In genomic region chr8:25441057-25441441, GRCm38 (mm10) we compare ENCODE assay signal across 10 mouse cellular contexts.
A peak's percentile ranks its signal among the peaks of the same experiment; 100 is the strongest.
DNase-seq lines count a peak whose midpoint lies in the region; ATAC-seq lines count a peak whose summit lies in the region.
"Had no signal": no experiment of that assay in that cellular context is flagged by ENCODE, and none has a peak within 500 bp of the region (broad histone marks: within the 10 kb centered on the region; RNA-seq: fewer than 3 reads in every experiment).

No protein-coding gene starts in this region.

- no peaks in the 10 kb centered on the region for H3K36me3 ChIP-seq in hindbrain, embryonic 10.5 days
- H3K36me3 ChIP-seq in hindbrain, embryonic 11.5 days (ENCODE audit: control insufficient read depth, insufficient read depth, low read length): no peaks in the 10 kb centered on the region
- no peaks in the 10 kb centered on the region for H3K36me3 ChIP-seq in embryonic facial prominence, embryonic 11.5 days (replicated peaks; ENCODE audit: control insufficient read depth, insufficient read depth, low read depth, low read length)

- no peak for ATAC-seq in hindbrain, embryonic 11.5 days (ENCODE audit: low FRiP score)
- ATAC-seq in embryonic facial prominence, embryonic 11.5 days (replicated peaks; ENCODE audit: insufficient number of reproducible peaks, low FRiP score, low TSS enrichment, low read depth): no peak
- ATAC-seq: forebrain, embryonic 14.5 days had no signal

- H3K27me3 ChIP-seq in hindbrain, embryonic 10.5 days (ENCODE audit: insufficient read depth, poor library complexity, severe bottlenecking): peaks cover 13% of the 10 kb centered on the region; the same call in 1 of the 2 replicates
- H3K27me3 ChIP-seq in hindbrain, embryonic 11.5 days (ENCODE audit: control insufficient read depth, insufficient read depth, low read length): no peaks in the 10 kb centered on the region
- no peaks in the 10 kb centered on the region for H3K27me3 ChIP-seq in embryonic facial prominence, embryonic 11.5 days (ENCODE audit: control insufficient read depth, insufficient read depth, low read length)

- H3K4me3 ChIP-seq in hindbrain, embryonic 10.5 days: 0 out of 2 replicates have a peak overlapping the region, but pooled peaks have one; percentile 23
- no peak overlapping the region for H3K4me3 ChIP-seq in hindbrain, embryonic 11.5 days (ENCODE audit: low read depth, low read length)
- H3K4me3 ChIP-seq in embryonic facial prominence, embryonic 11.5 days (ENCODE audit: low read depth, low read length): no peak overlapping the region
- H3K4me3 ChIP-seq: left cerebral cortex, adult 2 months had no signal

- 0 out of 2 replicates have a peak overlapping the region, but pooled peaks have one; percentile 62 for H3K27ac ChIP-seq in hindbrain, embryonic 10.5 days
- no peak overlapping the region for H3K27ac ChIP-seq in hindbrain, embryonic 11.5 days (ENCODE audit: low read depth, low read length)
- H3K27ac ChIP-seq in embryonic facial prominence, embryonic 11.5 days (replicated peaks; ENCODE audit: low read depth, low read length): 0 out of 2 replicates have a peak overlapping the region, but pooled peaks have one; percentile 31

- no peaks in the 10 kb centered on the region for H3K9me3 ChIP-seq in hindbrain, embryonic 10.5 days
- no peaks in the 10 kb centered on the region for H3K9me3 ChIP-seq in hindbrain, embryonic 11.5 days (ENCODE audit: control insufficient read depth, low read length)
- H3K9me3 ChIP-seq in embryonic facial prominence, embryonic 11.5 days (replicated peaks; ENCODE audit: control insufficient read depth, low read length): no peaks in the 10 kb centered on the region

- no peak overlapping the region for H3K9ac ChIP-seq in hindbrain, embryonic 11.5 days (ENCODE audit: low read depth, low read length)
- 0 out of 2 replicates have a peak overlapping the region, but pooled peaks have one; percentile 23 for H3K9ac ChIP-seq in embryonic facial prominence, embryonic 11.5 days (replicated peaks; ENCODE audit: low read length)

- WGBS in hindbrain, embryonic 10.5 days: 51% methylated on average over 6 of the region's 6 CpGs
- 41% methylated on average over 6 of the region's 6 CpGs for WGBS in hindbrain, embryonic 11.5 days
- 15% methylated on average over 6 of the region's 6 CpGs for WGBS in embryonic facial prominence, embryonic 11.5 days

- peak; percentile 24 for DNase-seq in hindbrain, embryonic 10.5 days (ENCODE audit: low spot score)
- no peak for DNase-seq in hindbrain, embryonic 11.5 days (ENCODE audit: low spot score)
- peak; percentile 58 for DNase-seq in embryonic facial prominence, embryonic 11.5 days (ENCODE audit: low spot score)
- DNase-seq in fibroblast of lung, adult 2 months (ENCODE audit: low read depth): peak; percentile 47
- peak; percentile 47 for DNase-seq in mesoderm, embryonic 11.5 days (ENCODE audit: low read depth, low spot score)
- DNase-seq in thymus, adult 18-20 months: no peak
- DNase-seq in left cerebral cortex, adult 18-20 months (ENCODE audit: low spot score in 2 of 2): no peak
- DNase-seq: thymus, postnatal 4 days had no signal

- H3K4me1 ChIP-seq in hindbrain, embryonic 10.5 days (replicated peaks): peaks cover 28% of the 10 kb centered on the region
- H3K4me1 ChIP-seq in hindbrain, embryonic 11.5 days (replicated peaks; ENCODE audit: control insufficient read depth, insufficient read depth, low read length): no peaks in the 10 kb centered on the region
- H3K4me1 ChIP-seq in embryonic facial prominence, embryonic 11.5 days (ENCODE audit: control insufficient read depth, insufficient read depth, low read length): peaks cover 4% of the 10 kb centered on the region

- H3K4me2 ChIP-seq in hindbrain, embryonic 11.5 days (replicated peaks; ENCODE audit: low read depth, low read length): no peak overlapping the region
- peak overlapping the region; percentile 29 for H3K4me2 ChIP-seq in embryonic facial prominence, embryonic 11.5 days (ENCODE audit: low read depth, low read length)

Comparison
In these comparisons a context has a peak if more than half of its experiments do, and no peak if none do; other contexts are left out.
1. DNase-seq: peak in hindbrain, embryonic 10.5 days (single experiment), embryonic facial prominence, embryonic 11.5 days (single experiment), fibroblast of lung, adult 2 months (single experiment) and mesoderm, embryonic 11.5 days (single experiment); none in hindbrain, embryonic 11.5 days (single experiment), thymus, adult 18-20 months (0 of 2) and left cerebral cortex, adult 18-20 months (0 of 2).